Mouse (Mus musculus) kidney, adult 2 months (tissue): ENCODE data around the gene A630095N17Rik.

ENCODE experiments used
- CTCF ChIP-seq: fragments of 200-500 bp; conservative IDR thresholded peaks from 2 replicates; pipeline ENCODE4 v1.5.1; 2011; ENCODE audit warnings: low read depth, mild to moderate bottlenecking, control low read depth, low read length, moderate library complexity, mixed read lengths; ENCODE audit not compliant: insufficient read depth, insufficient read length
- POLR2A ChIP-seq: fragments of 200-500 bp; IDR thresholded peaks from one replicate; pipeline ENCODE4 v1.6.1; 2011; ENCODE audit warnings: low read depth, low read length, control low read depth

DNA sequence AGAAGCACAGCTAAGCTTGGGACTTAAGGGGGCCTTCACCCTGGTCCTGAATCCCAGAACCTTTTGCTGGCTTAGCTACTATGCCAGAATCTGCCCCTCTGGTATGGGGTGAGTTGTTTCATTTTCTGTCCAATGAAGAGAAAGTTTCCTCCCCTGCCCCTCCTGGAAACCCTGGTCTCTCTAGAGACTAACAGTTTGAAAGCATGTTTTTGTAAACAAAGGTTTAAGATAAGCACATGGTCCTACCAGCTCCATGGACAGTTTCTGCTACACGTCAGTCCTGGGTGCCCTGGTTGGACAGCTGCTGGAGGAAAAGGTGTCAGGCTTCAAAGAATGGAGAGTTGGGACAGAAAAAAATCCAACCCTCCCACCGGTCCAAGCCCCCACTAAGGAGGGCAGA lies 41.3 kb downstream of the A630095N17Rik start:
- TF ChIP-seq POLR2A (no peak), CTCF (no peak)
